Mouse (Mus musculus): ENCODE results near the gene Syngr4. TPM values are rescaled to one million over a fixed set of nuclear protein-coding genes. Genes with fewer than 3 reads are reported as not detected.

Gene Syngr4
- polyA plus RNA-seq, 1 experiment = not detected

- TF ChIP-seq POLR2A (IDR thresholded peaks at IDR 0.05; ENCODE audit: borderline replicate concordance, control insufficient read depth, low read depth, low read length) (no peak), CTCF (IDR thresholded peaks at IDR 0.05; ENCODE audit: control insufficient read depth, insufficient read depth, low read length) (no peak)
- WGBS = 86% methylated on average over 12 of the region's 12 CpGs
- no peak overlapping the region for H3K27ac ChIP-seq (ENCODE audit: control insufficient read depth, insufficient read depth, low read depth, low read length, poor library complexity)
- no peaks in the 10 kb centered on the region for H3K4me1 ChIP-seq (ENCODE audit: control insufficient read depth, insufficient read depth, low read length)
- no peak overlapping the region for H3K4me3 ChIP-seq (replicated peaks; ENCODE audit: control insufficient read depth, low read depth, low read length)
Observed at GRCm38 (mm10) chr7:45853089-45853488, 43.4 kb downstream of the Syngr4 start.

DNA sequence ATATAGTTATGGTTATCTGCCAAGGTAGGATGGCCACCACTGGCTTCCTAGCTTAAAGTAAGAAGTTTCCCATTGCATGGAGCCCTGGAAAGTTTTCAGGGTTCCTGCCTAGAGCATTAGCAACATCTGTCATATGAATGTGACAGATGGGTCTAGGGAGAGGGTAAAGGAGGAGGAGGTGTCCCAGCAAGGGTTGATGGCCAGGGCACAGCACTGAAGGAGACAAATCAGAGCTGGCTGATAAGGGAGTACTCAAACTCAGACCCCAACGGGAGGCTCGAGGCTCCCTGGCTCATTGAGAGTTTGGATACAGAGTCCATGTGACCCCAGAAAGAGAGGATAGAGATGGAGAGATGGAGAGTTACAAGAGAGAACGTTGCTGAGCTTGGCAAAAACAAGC is 45.9 kb downstream of the Syngr4 start:
- TF ChIP-seq POLR2A (IDR thresholded peaks at IDR 0.05; ENCODE audit: borderline replicate concordance, control insufficient read depth, low read depth, low read length) (no peak), CTCF (IDR thresholded peaks at IDR 0.05; ENCODE audit: control insufficient read depth, insufficient read depth, low read length) (no peak)
- 70% methylated on average over 3 of the region's 3 CpGs for WGBS
- Histone ChIP-seq H3K4me1 (ENCODE audit: control insufficient read depth, insufficient read depth, low read length) (no peaks in the 10 kb centered on the region), H3K27ac (ENCODE audit: control insufficient read depth, insufficient read depth, low read depth, low read length, poor library complexity) (no peak overlapping the region), H3K4me3 (replicated peaks; ENCODE audit: control insufficient read depth, low read depth, low read length) (no peak overlapping the region)

GRCm38 (mm10) chr7:45848447-45849027 is 48.0 kb downstream of the Syngr4 start:
- Histone ChIP-seq H3K27ac (ENCODE audit: control insufficient read depth, insufficient read depth, low read depth, low read length, poor library complexity) (no peak overlapping the region), H3K4me1 (ENCODE audit: control insufficient read depth, insufficient read depth, low read length) (no peaks in the 10 kb centered on the region), H3K4me3 (replicated peaks; ENCODE audit: control insufficient read depth, low read depth, low read length) (no peak overlapping the region)
- TF ChIP-seq CTCF (IDR thresholded peaks at IDR 0.05; ENCODE audit: control insufficient read depth, insufficient read depth, low read length) = no peak
- no peak for TF ChIP-seq POLR2A (IDR thresholded peaks at IDR 0.05; ENCODE audit: borderline replicate concordance, control insufficient read depth, low read depth, low read length)
- 48% methylated on average over 6 of the region's 6 CpGs for WGBS

- Histone ChIP-seq H3K4me3 (replicated peaks; ENCODE audit: control insufficient read depth, low read depth, low read length) (no peak overlapping the region), H3K4me1 (ENCODE audit: control insufficient read depth, insufficient read depth, low read length) (no peaks in the 10 kb centered on the region; the same call in 1 of the 2 replicates), H3K27ac (ENCODE audit: control insufficient read depth, insufficient read depth, low read depth, low read length, poor library complexity) (no peak overlapping the region)
- 67% methylated on average over 10 of the region's 10 CpGs for WGBS
- TF ChIP-seq POLR2A (IDR thresholded peaks at IDR 0.05; ENCODE audit: borderline replicate concordance, control insufficient read depth, low read depth, low read length) = no peak
- TF ChIP-seq CTCF (IDR thresholded peaks at IDR 0.05; ENCODE audit: control insufficient read depth, insufficient read depth, low read length) = no peak
Observed at GRCm38 (mm10) chr7:45842950-45843744, 53.4 kb downstream of the Syngr4 start.

Other genes with a start within 250 kb of the Syngr4 start
- gene Fut2, start 230.3 kb downstream of the Syngr4 start, polyA plus RNA-seq (2011; ENCODE audit: insufficient read depth, insufficient read length, low replicate concordance, missing spikeins) = not detected in 2 replicates
- gene Ntn5, start 212.7 kb downstream of the Syngr4 start, polyA plus RNA-seq (2011; ENCODE audit: insufficient read depth, insufficient read length, low replicate concordance, missing spikeins) = not detected in 2 replicates
- gene Sec1, start 202.3 kb downstream of the Syngr4 start, polyA plus RNA-seq (2011; ENCODE audit: insufficient read depth, insufficient read length, low replicate concordance, missing spikeins) = not detected in 2 replicates
- 4.4 TPM in 1 of 2 replicates, not detected in the other for gene Car11, start 196.9 kb downstream of the Syngr4 start, polyA plus RNA-seq (2011; ENCODE audit: insufficient read depth, insufficient read length, low replicate concordance, missing spikeins)
- 8.6 and 19.3 TPM in 2 replicates for gene Dbp, start 191.6 kb downstream of the Syngr4 start, polyA plus RNA-seq (2011; ENCODE audit: insufficient read depth, insufficient read length, low replicate concordance, missing spikeins)
- gene Rpl18, start 181.3 kb downstream of the Syngr4 start, polyA plus RNA-seq (2011; ENCODE audit: insufficient read depth, insufficient read length, low replicate concordance, missing spikeins) = 845 and 916 TPM in 2 replicates
- 12.9 and 24.4 TPM in 2 replicates for gene Sphk2, start 178.7 kb downstream of the Syngr4 start, polyA plus RNA-seq (2011; ENCODE audit: insufficient read depth, insufficient read length, low replicate concordance, missing spikeins)
- gene Fam83e, start 175.5 kb downstream of the Syngr4 start, polyA plus RNA-seq (2011; ENCODE audit: insufficient read depth, insufficient read length, low replicate concordance, missing spikeins) = 1.1 TPM in 1 of 2 replicates, not detected in the other
- gene Spaca4, start 170.9 kb downstream of the Syngr4 start, polyA plus RNA-seq (2011; ENCODE audit: insufficient read depth, insufficient read length, low replicate concordance, missing spikeins) = not detected in 2 replicates
- not detected in 2 replicates for gene Lmtk3, start 113.0 kb downstream of the Syngr4 start, polyA plus RNA-seq (2011; ENCODE audit: insufficient read depth, insufficient read length, low replicate concordance, missing spikeins)
- 2.4 TPM in 1 of 2 replicates, not detected in the other for gene Sult2b1, start 112.0 kb downstream of the Syngr4 start, polyA plus RNA-seq (2011; ENCODE audit: insufficient read depth, insufficient read length, low replicate concordance, missing spikeins)
- gene Cyth2, start 82.1 kb downstream of the Syngr4 start, polyA plus RNA-seq (2011; ENCODE audit: insufficient read depth, insufficient read length, low replicate concordance, missing spikeins) = 30.7 and 64.7 TPM in 2 replicates
- 2.6 TPM in 1 of 2 replicates, not detected in the other for gene Kcnj14, start 71.9 kb downstream of the Syngr4 start, polyA plus RNA-seq (2011; ENCODE audit: insufficient read depth, insufficient read length, low replicate concordance, missing spikeins)
- gene Grwd1, start 65.8 kb downstream of the Syngr4 start, polyA plus RNA-seq (2011; ENCODE audit: insufficient read depth, insufficient read length, low replicate concordance, missing spikeins) = 6.9 and 13.9 TPM in 2 replicates
- gene Kdelr1, start 23.9 kb downstream of the Syngr4 start, polyA plus RNA-seq (2011; ENCODE audit: insufficient read depth, insufficient read length, low replicate concordance, missing spikeins) = 47.0 and 69.2 TPM in 2 replicates
- 0.97 and 2.5 TPM in 2 replicates for gene Grin2d, start 18.3 kb downstream of the Syngr4 start, polyA plus RNA-seq (2011; ENCODE audit: insufficient read depth, insufficient read length, low replicate concordance, missing spikeins)
- 3.6 and 9.6 TPM in 2 replicates for gene Tmem143, start 227 bp upstream of the Syngr4 start, polyA plus RNA-seq (2011; ENCODE audit: insufficient read depth, insufficient read length, low replicate concordance, missing spikeins)
- 53.4 and 121 TPM in 2 replicates for gene Emp3, start 24.7 kb upstream of the Syngr4 start, polyA plus RNA-seq (2011; ENCODE audit: insufficient read depth, insufficient read length, low replicate concordance, missing spikeins)
- 1.7 and 5.7 TPM in 2 replicates for gene Ccdc114, start 27.4 kb upstream of the Syngr4 start, polyA plus RNA-seq (2011; ENCODE audit: insufficient read depth, insufficient read length, low replicate concordance, missing spikeins)
- 1.1 and 1.3 TPM in 2 replicates for gene Abcc6, start 133.6 kb upstream of the Syngr4 start, polyA plus RNA-seq (2011; ENCODE audit: insufficient read depth, insufficient read length, low replicate concordance, missing spikeins)
- gene Nomo1, start 137.0 kb upstream of the Syngr4 start, polyA plus RNA-seq (2011; ENCODE audit: insufficient read depth, insufficient read length, low replicate concordance, missing spikeins) = 25.3 and 43.9 TPM in 2 replicates
- gene Kcnj11, start 204.1 kb upstream of the Syngr4 start, polyA plus RNA-seq (2011; ENCODE audit: insufficient read depth, insufficient read length, low replicate concordance, missing spikeins) = not detected in 2 replicates